Mouse (Mus musculus) kidney, embryonic 14.5 days (tissue): ENCODE measurements at regions not wholly inside any gene's neighbourhood (a gene's known extent, or its start where the extent isn't known, plus 50 kb on each side); places are given as distances from the start of the nearest gene placed in this dataset.
A peak's percentile ranks its signal among the peaks of the same experiment; 100 is the strongest.
"Not testable (repeated sequence)": the region's sequence is repeated elsewhere in the genome, so short reads cannot be mapped to it uniquely, and the experiment has no call there.

Experiments used
- ATAC-seq: fragments of 200-750 bp; cut with Nextera tagmentation; 2 replicates; pipeline ENCODE4 v1.8.0; 2017; ENCODE audit warnings: moderate number of reproducible peaks, mild to moderate bottlenecking, moderate TSS enrichment, moderate library complexity; ENCODE audit not compliant: low FRiP score, low TSS enrichment
- H3K27ac ChIP-seq: fragments of 300-500 bp; sonication (generic); 2 replicates; pipeline ENCODE4 v1.5.1; 2014; ENCODE audit warnings: low read depth, mild to moderate bottlenecking, low read length, moderate library complexity, mixed read lengths
- H3K27me3 ChIP-seq: fragments of 300-500 bp; sonication (generic); 2 replicates; pipeline ENCODE4 v1.6.1; 2014; ENCODE audit warnings: mild to moderate bottlenecking, low read length; ENCODE audit not compliant: control insufficient read depth, insufficient read depth
- H3K36me3 ChIP-seq: fragments of 300-500 bp; sonication (generic); 2 replicates; pipeline ENCODE4 v1.6.1; 2014; ENCODE audit warnings: low read length, mixed read lengths; ENCODE audit not compliant: control insufficient read depth, insufficient read depth
- H3K4me1 ChIP-seq: fragments of 300-500 bp; sonication (generic); 2 replicates; pipeline ENCODE4 v1.6.1; 2014; ENCODE audit warnings: low read length, mixed read lengths; ENCODE audit not compliant: control insufficient read depth, insufficient read depth
- H3K4me2 ChIP-seq: fragments of 300-500 bp; sonication (generic); replicated peaks from 2 replicates; pipeline ENCODE4 v1.6.1; 2014; ENCODE audit warnings: low read depth, mild to moderate bottlenecking, low read length
- H3K4me3 ChIP-seq: fragments of 300-500 bp; sonication (generic); 2 replicates; pipeline ENCODE4 v1.5.1; 2014; ENCODE audit warnings: mild to moderate bottlenecking, low read length
- H3K9ac ChIP-seq: fragments of 300-500 bp; sonication (generic); 2 replicates; pipeline ENCODE4 v1.6.1; 2014; ENCODE audit warnings: low read depth, mild to moderate bottlenecking, low read length, moderate library complexity
- H3K9me3 ChIP-seq: fragments of 300-500 bp; sonication (generic); 2 replicates; pipeline ENCODE4 v1.6.1; 2016; ENCODE audit warnings: low read length; ENCODE audit not compliant: control insufficient read depth
- WGBS: fragments of 180-500 bp; shearing (Covaris S2); extraction: QIAGEN DNeasy Blood & Tissue Kit; methylation state at CpG from one replicate; pipeline ENCODE4 v1.1.7; 2014; 5-methylcytosine and 5-hydroxymethylcytosine counted together

DNA sequence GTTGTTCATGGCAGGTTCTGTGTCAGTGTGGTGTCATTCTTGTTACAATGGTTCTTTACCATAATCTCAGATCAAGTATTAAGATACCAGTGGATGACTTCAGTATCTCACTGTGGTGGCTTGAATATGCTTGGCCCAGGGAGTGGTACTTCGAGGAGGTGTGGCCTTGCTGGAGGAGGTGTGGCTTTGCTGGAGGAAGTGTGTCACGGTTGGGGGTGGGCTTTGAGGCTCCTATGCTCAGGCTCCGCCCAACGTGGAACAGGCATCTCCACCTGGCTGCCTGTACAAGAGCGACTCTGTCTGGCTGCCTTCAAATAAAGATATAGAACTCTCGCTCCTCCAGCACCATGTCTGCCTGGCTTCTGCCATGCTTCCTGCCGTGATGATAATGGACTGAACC is 63.6 kb downstream of the Cd2 start:
- H3K36me3 ChIP-seq, result no peaks in the 10 kb centered on the region
- ATAC-seq, result no peak
- 79% methylated on average over 7 of the region's 7 CpGs for WGBS
- H3K4me2 ChIP-seq, result no peak overlapping the region
- H3K4me3 ChIP-seq, result no peak overlapping the region
- 0 out of 2 replicates have a peak, but pooled peaks cover 3% of the 10 kb centered on the region for H3K4me1 ChIP-seq
- no peak overlapping the region for H3K9ac ChIP-seq
- no peaks in the 10 kb centered on the region for H3K27me3 ChIP-seq
- peaks cover 5% of the 10 kb centered on the region; the same call in 1 of the 2 replicates for H3K9me3 ChIP-seq
- no peak overlapping the region for H3K27ac ChIP-seq

GRCm38 (mm10) chr3:101219897-101220296 is 67.8 kb downstream of the Cd2 start:
- Histone ChIP-seq H3K4me1 (no peaks in the 10 kb centered on the region), H3K27ac (no peak overlapping the region), H3K4me2 (no peak overlapping the region), H3K27me3 (no peaks in the 10 kb centered on the region), H3K4me3 (no peak overlapping the region), H3K9me3 (peaks cover 5% of the 10 kb centered on the region; the same call in 1 of the 2 replicates), H3K9ac (no peak overlapping the region), H3K36me3 (no peaks in the 10 kb centered on the region)
- WGBS, result 95% methylated on average over 2 of the region's 2 CpGs
- no peak for ATAC-seq

GRCm38 (mm10) chr3:101216711-101217110 is 71.0 kb downstream of the Cd2 start:
- Histone ChIP-seq H3K4me2 (no peak overlapping the region), H3K9ac (no peak overlapping the region)

DNA sequence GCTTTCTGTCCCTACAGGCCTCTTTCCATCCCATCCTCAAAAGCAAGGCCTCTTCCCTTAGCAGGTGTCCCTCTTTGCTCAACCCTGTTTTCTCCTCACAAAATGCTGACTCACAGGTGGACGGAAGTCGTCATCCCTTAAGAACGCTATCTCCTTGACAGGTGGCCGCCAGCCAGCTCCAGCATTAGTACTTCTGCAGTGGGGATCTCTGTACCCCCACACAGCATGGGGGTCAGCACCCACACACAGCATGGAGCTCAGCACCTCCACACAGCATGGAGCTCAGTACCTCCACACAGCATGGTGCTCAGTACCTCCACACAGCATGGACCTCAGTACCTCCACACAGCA is 74.6 kb downstream of the Cd2 start:
- H3K9ac ChIP-seq, result no peak overlapping the region
- no peaks in the 10 kb centered on the region for H3K27me3 ChIP-seq
- H3K27ac ChIP-seq, result no peak overlapping the region
- WGBS, result 51% methylated on average over 4 of the region's 4 CpGs
- no peaks in the 10 kb centered on the region for H3K9me3 ChIP-seq
- no peak overlapping the region for H3K4me2 ChIP-seq
- no peak for ATAC-seq
- no peaks in the 10 kb centered on the region for H3K36me3 ChIP-seq
- H3K4me1 ChIP-seq, result peaks cover 19% of the 10 kb centered on the region
- no peak overlapping the region for H3K4me3 ChIP-seq

More at GRCm38 (mm10) chr3:101216711-101217110, 71.0 kb downstream of the Cd2 start:
- Histone ChIP-seq H3K4me3 (no peak overlapping the region), H3K27me3 (no peaks in the 10 kb centered on the region), H3K9me3 (peaks cover 5% of the 10 kb centered on the region; the same call in 1 of the 2 replicates), H3K27ac (no peak overlapping the region), H3K4me1 (peaks cover 16% of the 10 kb centered on the region), H3K36me3 (no peaks in the 10 kb centered on the region)
- WGBS, result 88% methylated on average over 13 of the region's 13 CpGs
- ATAC-seq, result no peak

- Histone ChIP-seq H3K4me3 (no peak overlapping the region), H3K36me3 (no peaks in the 10 kb centered on the region), H3K27ac (peak overlapping the region; percentile 76), H3K27me3 (no peaks in the 10 kb centered on the region), H3K9ac (no peak overlapping the region), H3K9me3 (no peaks in the 10 kb centered on the region), H3K4me2 (peak overlapping the region; percentile 12; the same call in 1 of the 2 replicates), H3K4me1 (peaks cover 19% of the 10 kb centered on the region)
- WGBS, result 6% methylated on average over 12 of the region's 12 CpGs
- ATAC-seq, result peak; percentile 74
Measured at GRCm38 (mm10) chr3:101212403-101213211, 75.1 kb downstream of the Cd2 start.

DNA sequence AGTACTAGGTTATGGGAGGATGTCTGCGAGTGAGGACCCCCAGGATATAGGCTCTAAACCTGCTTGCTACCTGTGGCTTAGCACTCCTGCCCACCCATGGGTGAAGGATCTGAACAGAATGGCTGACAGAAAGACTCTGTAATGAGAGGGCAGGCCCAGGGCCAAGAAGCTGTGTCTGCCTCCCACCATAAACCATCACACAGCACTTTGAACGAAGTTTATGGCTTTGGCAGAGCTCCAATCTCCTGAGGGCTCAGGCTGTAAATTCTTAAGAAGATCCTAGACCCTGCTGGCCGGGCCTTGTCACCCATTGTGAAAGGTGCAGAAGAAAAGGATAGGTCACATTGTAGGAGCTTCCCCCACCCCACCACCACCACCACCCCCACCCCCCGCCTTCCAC is 75.8 kb downstream of the Cd2 start:
- Histone ChIP-seq H3K9ac (no peak overlapping the region), H3K4me1 (peaks cover 19% of the 10 kb centered on the region), H3K27me3 (no peaks in the 10 kb centered on the region), H3K9me3 (no peaks in the 10 kb centered on the region), H3K27ac (no peak overlapping the region; the same call in 1 of the 2 replicates), H3K4me3 (no peak overlapping the region), H3K4me2 (no peak overlapping the region), H3K36me3 (no peaks in the 10 kb centered on the region)
- peak; percentile 79 for ATAC-seq
- 11% methylated on average over 4 of the region's 4 CpGs for WGBS

DNA sequence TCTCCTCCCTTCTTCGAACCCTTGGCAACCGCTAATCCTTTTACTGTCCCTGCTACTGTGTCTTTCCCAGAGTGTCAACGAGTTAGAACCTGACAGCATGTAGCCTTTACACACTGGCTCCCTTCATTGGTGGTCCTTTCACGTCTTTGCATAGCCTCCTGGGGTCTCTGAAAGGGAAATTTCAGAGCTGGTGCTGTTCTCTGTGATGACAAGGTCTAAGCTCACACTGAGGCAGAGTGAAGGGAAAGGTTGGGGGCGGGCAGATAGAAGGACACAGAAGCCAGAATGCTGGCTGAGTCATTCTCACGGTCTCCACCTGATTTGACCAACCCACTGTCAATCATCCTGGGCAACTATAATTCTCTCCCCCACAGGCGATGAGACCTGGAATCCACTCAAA is 78.2 kb downstream of the Cd2 start:
- Histone ChIP-seq H3K4me3 (no peak overlapping the region), H3K4me1 (peaks cover 19% of the 10 kb centered on the region), H3K9ac (no peak overlapping the region), H3K27ac (no peak overlapping the region), H3K36me3 (no peaks in the 10 kb centered on the region), H3K4me2 (no peak overlapping the region), H3K9me3 (no peaks in the 10 kb centered on the region), H3K27me3 (no peaks in the 10 kb centered on the region)
- WGBS, result 74% methylated on average over 7 of the region's 7 CpGs
- no peak for ATAC-seq

GRCm38 (mm10) chr3:101208751-101209150 is 79.0 kb downstream of the Cd2 start:
- Histone ChIP-seq H3K4me1 (peaks cover 19% of the 10 kb centered on the region), H3K36me3 (no peaks in the 10 kb centered on the region), H3K27me3 (no peaks in the 10 kb centered on the region), H3K4me2 (no peak overlapping the region), H3K4me3 (no peak overlapping the region), H3K9me3 (no peaks in the 10 kb centered on the region), H3K27ac (no peak overlapping the region), H3K9ac (no peak overlapping the region)
- WGBS, result 88% methylated on average over 12 of the region's 12 CpGs
- ATAC-seq, result no peak

DNA sequence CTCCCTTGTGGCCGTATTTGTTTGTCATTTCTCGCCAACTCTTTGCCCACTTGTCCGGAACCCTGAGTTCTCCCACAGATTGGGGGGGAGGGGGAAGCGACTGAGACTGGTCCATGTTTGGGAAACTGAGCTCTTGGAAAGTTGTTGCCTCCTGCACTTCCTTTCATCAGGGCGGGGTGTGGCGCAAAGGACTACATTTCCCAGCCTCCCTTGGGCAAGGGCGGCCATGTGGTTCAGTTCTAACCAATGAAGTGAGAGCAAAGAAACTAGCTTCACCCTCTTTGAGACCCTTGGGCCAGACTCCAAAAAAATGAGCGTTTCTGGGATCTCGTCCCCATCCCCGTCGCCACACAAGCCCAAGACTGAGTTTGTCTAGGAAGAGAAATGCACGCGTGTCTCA is 81.6 kb downstream of the Cd2 start:
- not testable (repeated sequence) for H3K27ac ChIP-seq, H3K9me3 ChIP-seq, H3K36me3 ChIP-seq, H3K4me1 ChIP-seq, H3K9ac ChIP-seq, H3K4me2 ChIP-seq, H3K4me3 ChIP-seq, H3K27me3 ChIP-seq
- WGBS, result 97% methylated on average over 13 of the region's 13 CpGs
- 0 out of 2 replicates have a peak, but pooled peaks have one; percentile 28 for ATAC-seq
